9 mouse cellular contexts compared by ENCODE assay signal in genomic region chr8:105138423-105138822, GRCm38 (mm10). TPM values are rescaled to one million over a fixed set of nuclear protein-coding genes. Genes with fewer than 3 reads are reported as not detected.
DNase-seq lines count a peak whose midpoint lies in the region; ATAC-seq and TF ChIP-seq lines count a peak whose summit lies in the region.
"Had no signal": no experiment of that assay in that cellular context is flagged by ENCODE, and none has a peak within 500 bp of the region (broad histone marks: within the 10 kb centered on the region; RNA-seq: fewer than 3 reads in every experiment).

No protein-coding gene starts in this region.

- peak; percentile 80 for ATAC-seq in granulocyte monocyte progenitor cell, adult 5-6 weeks (replicated peaks; ENCODE audit: poor library complexity, severe bottlenecking)

- peak; percentile 65 to 83 for DNase-seq in heart, adult 2 months
- DNase-seq in heart, embryonic 10.5 days (ENCODE audit: low spot score), result no peak
- DNase-seq in NIH3T3 (ENCODE audit: low read depth), result peak; percentile 85
- peak; percentile 23 for DNase-seq in cerebellum, adult 9-11 months
- DNase-seq in layer of hippocampus, postnatal 10 days (ENCODE audit: low spot score in 2 of 2), result peak; percentile 70 to 72
- DNase-seq in naive thymus-derived CD4-positive, alpha-beta T cell, adult 2 months (ENCODE audit: low read depth), result peak; percentile 81
- DNase-seq in thymus, adult 2 months, result peak; percentile 71

- no peaks in the 10 kb centered on the region for H3K9me3 ChIP-seq in heart, embryonic 10.5 days

- WGBS in heart, adult 2 months, result 9% methylated on average over 4 of the region's 4 CpGs
- 34% methylated on average over 4 of the region's 4 CpGs for WGBS in heart, embryonic 10.5 days
- 20% methylated on average over 4 of the region's 4 CpGs for WGBS in thymus, adult 2 months

- no peaks in the 10 kb centered on the region for H3K36me3 ChIP-seq in heart, adult 2 months (ENCODE audit: control insufficient read depth, insufficient read depth, low read length)
- H3K36me3 ChIP-seq in heart, embryonic 10.5 days, result no peaks in the 10 kb centered on the region
- no peaks in the 10 kb centered on the region for H3K36me3 ChIP-seq in thymus, adult 2 months (ENCODE audit: control insufficient read depth, insufficient read depth, low read length)

- no peak overlapping the region for H3K9ac ChIP-seq in heart, adult 2 months (ENCODE audit: low read depth, low read length)

- no peaks in the 10 kb centered on the region for H3K4me1 ChIP-seq in heart, adult 2 months (ENCODE audit: control insufficient read depth, insufficient read depth, low read length)
- peaks cover 5% of the 10 kb centered on the region; the same call in 1 of the 2 replicates for H3K4me1 ChIP-seq in heart, embryonic 10.5 days
- no peaks in the 10 kb centered on the region; the same call in 1 of the 2 replicates for H3K4me1 ChIP-seq in thymus, adult 2 months (replicated peaks; ENCODE audit: control insufficient read depth, insufficient read depth, low read length)

- no peak overlapping the region for H3K27ac ChIP-seq in heart, adult 2 months
- no peak overlapping the region for H3K27ac ChIP-seq in heart, embryonic 10.5 days
- no peak overlapping the region for H3K27ac ChIP-seq in thymus, adult 2 months (ENCODE audit: control insufficient read depth, insufficient read depth, low read length)

- no peaks in the 10 kb centered on the region for H3K79me2 ChIP-seq in heart, adult 2 months (replicated peaks; ENCODE audit: control insufficient read depth, insufficient read depth, low read length)

- TF ChIP-seq EP300 in heart, adult 2 months (IDR thresholded peaks at IDR 0.05; ENCODE audit: insufficient read depth, low read depth, low read length), result peak; percentile 53; the same call in 1 of the 2 replicates

- TF ChIP-seq CTCF in heart, adult 2 months (IDR thresholded peaks at IDR 0.05), result peak; percentile 95
- TF ChIP-seq CTCF in thymus, adult 2 months (IDR thresholded peaks at IDR 0.05; ENCODE audit: borderline replicate concordance, control insufficient read depth, extremely low read depth, insufficient read depth, low read length, poor library complexity), result peak; percentile 40; the same call in 1 of the 2 replicates

- no peak overlapping the region for H3K4me3 ChIP-seq in heart, adult 2 months
- H3K4me3 ChIP-seq in heart, embryonic 10.5 days, result no peak overlapping the region
- H3K4me3 ChIP-seq in thymus, adult 2 months (ENCODE audit: control insufficient read depth, insufficient read depth, low read length), result no peak overlapping the region

- TF ChIP-seq POLR2A in heart, adult 2 months (IDR thresholded peaks at IDR 0.05; ENCODE audit: insufficient read depth, low read depth, low read length), result no peak
- no peak for TF ChIP-seq POLR2A in thymus, adult 2 months (IDR thresholded peaks at IDR 0.05; ENCODE audit: control insufficient read depth, extremely low read depth, insufficient read depth, low read length, poor library complexity)

- intact Hi-C loops in heart, adult 2 months (cut with DNase I), result loop anchor here (1.0 to 2.0 kb wide), 2 partner anchors 32 to 80 kb away; partner anchors contain the start of gene Cbfb

- H3K27me3 ChIP-seq in heart, adult 2 months (ENCODE audit: control insufficient read depth, insufficient read depth, low read length), result no peaks in the 10 kb centered on the region
- H3K27me3 ChIP-seq in heart, embryonic 10.5 days (ENCODE audit: insufficient read depth, poor library complexity, severe bottlenecking), result peaks cover 10% of the 10 kb centered on the region
- no peaks in the 10 kb centered on the region for H3K27me3 ChIP-seq in thymus, adult 2 months (ENCODE audit: control insufficient read depth, insufficient read depth, low read length)

RNA-seq across cellular contexts. Expression of gene Ces4a, which starts 6.8 kb away (rescaled TPM):
- not detected for total RNA-seq in heart, adult 2 months (2021)
- polyA plus RNA-seq in heart, adult 2 months (2012; rRNA removed), result not detected in 2 replicates
- not detected in 2 replicates for polyA plus RNA-seq in heart, embryonic 10.5 days (2016; fragmentation: Nextera tagmentation; extraction: Ambion mirVana)
- not detected in 2 replicates for total RNA-seq in granulocyte monocyte progenitor cell, adult 5-6 weeks (2014; fragmentation: Nextera tagmentation)
- total RNA-seq in granulocyte monocyte progenitor cell, adult 5-6 weeks (2017), result not detected in 2 replicates
- not detected for total RNA-seq in layer of hippocampus, postnatal 10 days (2021)
- 0.05 TPM in 1 of 2 replicates, not detected in the other for polyA plus RNA-seq in thymus, adult 2 months (2012; rRNA removed)
- polyA plus RNA-seq: lung, embryonic 16.5 days had no signal

RNA-seq across cellular contexts. Expression of gene Cbfb, which starts 32.1 kb away (rescaled TPM):
- total RNA-seq in heart, adult 2 months (2021), result 10 to 100 TPM; 23.1 to 23.8 TPM
- polyA plus RNA-seq in heart, adult 2 months (2012; rRNA removed), result 6.4 and 11.0 TPM in 2 replicates
- polyA plus RNA-seq in heart, embryonic 10.5 days (2016; fragmentation: Nextera tagmentation; extraction: Ambion mirVana), result 47.5 and 59.6 TPM in 2 replicates
- 119 and 135 TPM in 2 replicates for total RNA-seq in granulocyte monocyte progenitor cell, adult 5-6 weeks (2014; fragmentation: Nextera tagmentation)
- total RNA-seq in granulocyte monocyte progenitor cell, adult 5-6 weeks (2017), result 177 and 185 TPM in 2 replicates
- total RNA-seq in layer of hippocampus, postnatal 10 days (2021), result 10 to 100 TPM; 32.1 to 35.7 TPM
- polyA plus RNA-seq in thymus, adult 2 months (2012; rRNA removed), result 26.7 and 34.4 TPM in 2 replicates

RNA-seq across cellular contexts. Expression of gene Ces3b, which starts 54.9 kb away (rescaled TPM):
- total RNA-seq in heart, adult 2 months (2021), result not detected
- polyA plus RNA-seq in heart, adult 2 months (2012; rRNA removed), result 0.32 TPM in 1 of 2 replicates, not detected in the other
- polyA plus RNA-seq in heart, embryonic 10.5 days (2016; fragmentation: Nextera tagmentation; extraction: Ambion mirVana), result 0.15 TPM in 1 of 2 replicates, not detected in the other
- not detected in 2 replicates for total RNA-seq in granulocyte monocyte progenitor cell, adult 5-6 weeks (2014; fragmentation: Nextera tagmentation)
- not detected in 2 replicates for total RNA-seq in granulocyte monocyte progenitor cell, adult 5-6 weeks (2017)
- total RNA-seq in layer of hippocampus, postnatal 10 days (2021), result not detected
- polyA plus RNA-seq in thymus, adult 2 months (2012; rRNA removed), result 0.07 and 0.51 TPM in 2 replicates
- polyA plus RNA-seq: lung, embryonic 16.5 days had no signal
